Mouse (Mus musculus) hindbrain, embryonic 13.5 days (tissue): Measurements from ENCODE around the gene Erbb4. TPM values are rescaled to one million over a fixed set of nuclear protein-coding genes. Genes with fewer than 3 reads are reported as not detected.
A peak's percentile ranks its signal among the peaks of the same experiment; 100 is the strongest.

Source experiments
- ATAC-seq: fragments of 200-750 bp; cut with Nextera tagmentation; 2 replicates; pipeline ENCODE4 v1.8.0; 2017; ENCODE audit warnings: moderate TSS enrichment; ENCODE audit not compliant: low FRiP score
- H3K27ac ChIP-seq: fragments of 300-500 bp; sonication (generic); 2 replicates; pipeline ENCODE4 v1.5.1; 2015; ENCODE audit warnings: inconsistent platforms, mild to moderate bottlenecking, moderate library complexity
- H3K27me3 ChIP-seq: fragments of 300-500 bp; sonication (generic); 2 replicates; pipeline ENCODE4 v1.6.1; 2015; ENCODE audit warnings: mild to moderate bottlenecking, inconsistent platforms
- H3K36me3 ChIP-seq: fragments of 300-500 bp; sonication (generic); 2 replicates; pipeline ENCODE4 v1.6.1; 2015; ENCODE audit warnings: mild to moderate bottlenecking, inconsistent platforms
- H3K4me1 ChIP-seq: fragments of 300-500 bp; sonication (generic); replicated peaks from 2 replicates; pipeline ENCODE4 v1.6.1; 2015; ENCODE audit warnings: inconsistent platforms
- H3K4me2 ChIP-seq: fragments of 300-500 bp; sonication (generic); 2 replicates; pipeline ENCODE4 v1.6.1; 2015; ENCODE audit warnings: inconsistent platforms, mild to moderate bottlenecking, moderate library complexity
- H3K4me3 ChIP-seq: fragments of 300-500 bp; sonication (generic); 2 replicates; pipeline ENCODE4 v1.5.1; 2015; ENCODE audit warnings: mild to moderate bottlenecking, inconsistent platforms
- H3K9ac ChIP-seq: fragments of 300-500 bp; sonication (generic); 2 replicates; pipeline ENCODE4 v1.6.1; 2015; ENCODE audit warnings: mild to moderate bottlenecking, inconsistent platforms
- H3K9me3 ChIP-seq: fragments of 300-500 bp; sonication (generic); 2 replicates; pipeline ENCODE4 v1.6.1; 2016; ENCODE audit warnings: inconsistent platforms
- WGBS: fragments of 180-500 bp; shearing (Covaris S2); methylation state at CpG from one replicate; pipeline ENCODE4 v1.1.7; 2015; 5-methylcytosine and 5-hydroxymethylcytosine counted together
- polyA plus RNA-seq: library from polyadenylated mRNA; unstranded; fragments of >200 nt; fragmentation: Nextera tagmentation; extraction: Ambion mirVana; gene quantifications from 2 replicates; pipeline ENCODE4 v1.2.1, GENCODE M21; 2015

Gene Erbb4
- 13.7 and 15.3 TPM in 2 replicates for polyA plus RNA-seq

- ATAC-seq = peak; percentile 55
- H3K27me3 ChIP-seq = peaks cover 11% of the 10 kb centered on the region; the same call in 1 of the 2 replicates
- peak within 1 kb of the TSS; percentile 89 for H3K9ac ChIP-seq
- no peaks in the 10 kb centered on the region for H3K9me3 ChIP-seq
- peak within 1 kb of the TSS; percentile 89 for H3K4me2 ChIP-seq
- no peaks in the 10 kb centered on the region for H3K36me3 ChIP-seq
- H3K4me1 ChIP-seq = peaks cover 28% of the 10 kb centered on the region
- peak within 1 kb of the TSS; percentile 78 for H3K4me3 ChIP-seq
- peak within 1 kb of the TSS; percentile 85 for H3K27ac ChIP-seq
- under 1% methylated on average over 61 of the region's 63 CpGs for WGBS
These were observed at the start of gene Erbb4 for GRCm38 (mm10) chr1:69107485-69108158. Erbb4 (minus strand) TSS chr1:69108059.

GRCm38 (mm10) chr1:69157346-69157745 is 49.5 kb upstream of the Erbb4 start:
- 39% methylated on average over 2 of the region's 2 CpGs for WGBS
- no peak overlapping the region for H3K4me3 ChIP-seq
- H3K27me3 ChIP-seq = no peaks in the 10 kb centered on the region
- no peak overlapping the region for H3K4me2 ChIP-seq
- H3K27ac ChIP-seq = no peak overlapping the region
- ATAC-seq = peak; percentile 78
- H3K9ac ChIP-seq = no peak overlapping the region
- no peaks in the 10 kb centered on the region for H3K9me3 ChIP-seq
- H3K4me1 ChIP-seq = no peaks in the 10 kb centered on the region; the same call in 1 of the 2 replicates
- H3K36me3 ChIP-seq = no peaks in the 10 kb centered on the region

GRCm38 (mm10) chr1:69141341-69141740 is 33.5 kb upstream of the Erbb4 start:
- Histone ChIP-seq H3K36me3 (no peaks in the 10 kb centered on the region), H3K27ac (no peak overlapping the region), H3K4me3 (no peak overlapping the region), H3K9me3 (no peaks in the 10 kb centered on the region), H3K4me2 (no peak overlapping the region), H3K9ac (no peak overlapping the region), H3K27me3 (no peaks in the 10 kb centered on the region), H3K4me1 (no peaks in the 10 kb centered on the region)
- no peak for ATAC-seq

- ATAC-seq = no peak
- WGBS = 60% methylated on average over 6 of the region's 6 CpGs
- no peak overlapping the region for H3K27ac ChIP-seq
- no peak overlapping the region for H3K4me2 ChIP-seq
- no peaks in the 10 kb centered on the region for H3K36me3 ChIP-seq
- H3K9ac ChIP-seq = no peak overlapping the region
- H3K9me3 ChIP-seq = no peaks in the 10 kb centered on the region
- H3K27me3 ChIP-seq = no peaks in the 10 kb centered on the region
- no peaks in the 10 kb centered on the region; the same call in 1 of the 2 replicates for H3K4me1 ChIP-seq
- no peak overlapping the region for H3K4me3 ChIP-seq
These were observed 31.6 kb upstream of the Erbb4 start for GRCm38 (mm10) chr1:69139519-69139868.

- Histone ChIP-seq H3K27ac (no peak overlapping the region), H3K36me3 (no peaks in the 10 kb centered on the region), H3K4me2 (no peak overlapping the region), H3K4me1 (no peaks in the 10 kb centered on the region; the same call in 1 of the 2 replicates), H3K4me3 (no peak overlapping the region), H3K9me3 (no peaks in the 10 kb centered on the region), H3K27me3 (no peaks in the 10 kb centered on the region), H3K9ac (no peak overlapping the region)
- ATAC-seq = no peak
- 42% methylated on average over 4 of the region's 4 CpGs for WGBS
These were observed 31.1 kb upstream of the Erbb4 start for GRCm38 (mm10) chr1:69138856-69139518.

- no peaks in the 10 kb centered on the region for H3K4me1 ChIP-seq
- no peak overlapping the region for H3K9ac ChIP-seq
- H3K27ac ChIP-seq = no peak overlapping the region
- 96% methylated on average over 1 of the region's 1 CpGs for WGBS
- no peaks in the 10 kb centered on the region for H3K27me3 ChIP-seq
- no peak overlapping the region for H3K4me3 ChIP-seq
- no peaks in the 10 kb centered on the region for H3K36me3 ChIP-seq
- no peaks in the 10 kb centered on the region for H3K9me3 ChIP-seq
- no peak overlapping the region for H3K4me2 ChIP-seq
- ATAC-seq = no peak
These were observed 16.4 kb upstream of the Erbb4 start for GRCm38 (mm10) chr1:69124147-69124848.

GRCm38 (mm10) chr1:69118249-69118938 is 10.5 kb upstream of the Erbb4 start:
- Histone ChIP-seq H3K27ac (no peak overlapping the region), H3K4me3 (no peak overlapping the region), H3K9me3 (no peaks in the 10 kb centered on the region), H3K4me1 (no peaks in the 10 kb centered on the region), H3K9ac (no peak overlapping the region), H3K36me3 (no peaks in the 10 kb centered on the region), H3K4me2 (no peak overlapping the region), H3K27me3 (no peaks in the 10 kb centered on the region)
- ATAC-seq = no peak
- 84% methylated on average over 4 of the region's 4 CpGs for WGBS

- peak overlapping the region; percentile 85 for H3K27ac ChIP-seq
- peak overlapping the region; percentile 78 for H3K4me3 ChIP-seq
- H3K36me3 ChIP-seq = no peaks in the 10 kb centered on the region
- peak overlapping the region; percentile 89 for H3K4me2 ChIP-seq
- H3K4me1 ChIP-seq = peaks cover 26% of the 10 kb centered on the region
- peak; percentile 67 for ATAC-seq
- no peaks in the 10 kb centered on the region for H3K9me3 ChIP-seq
- WGBS = 4% methylated on average over 20 of the region's 20 CpGs
- peak overlapping the region; percentile 89 for H3K9ac ChIP-seq
- peaks cover 11% of the 10 kb centered on the region; the same call in 1 of the 2 replicates for H3K27me3 ChIP-seq
These were observed 483 bp upstream of the Erbb4 start for GRCm38 (mm10) chr1:69108159-69108925.

- peak overlapping the region; percentile 85 for H3K27ac ChIP-seq
- H3K27me3 ChIP-seq = peaks cover 11% of the 10 kb centered on the region; the same call in 1 of the 2 replicates
- peaks cover 28% of the 10 kb centered on the region for H3K4me1 ChIP-seq
- WGBS = under 1% methylated on average over 34 of the region's 35 CpGs
- peak; percentile 61 for ATAC-seq
- no peaks in the 10 kb centered on the region for H3K9me3 ChIP-seq
- H3K4me2 ChIP-seq = peak overlapping the region; percentile 89
- peak overlapping the region; percentile 78 for H3K4me3 ChIP-seq
- peak overlapping the region; percentile 89 for H3K9ac ChIP-seq
- no peaks in the 10 kb centered on the region for H3K36me3 ChIP-seq
These were observed 860 bp downstream of the Erbb4 start for GRCm38 (mm10) chr1:69106937-69107461.

- ATAC-seq = peak; percentile 19; the same call in 1 of the 2 replicates
- no peaks in the 10 kb centered on the region for H3K36me3 ChIP-seq
- H3K9ac ChIP-seq = peak overlapping the region; percentile 89
- H3K9me3 ChIP-seq = no peaks in the 10 kb centered on the region
- under 1% methylated on average over 24 of the region's 24 CpGs for WGBS
- peak overlapping the region; percentile 89 for H3K4me2 ChIP-seq
- peak overlapping the region; percentile 85 for H3K27ac ChIP-seq
- H3K4me3 ChIP-seq = peak overlapping the region; percentile 78
- H3K4me1 ChIP-seq = peaks cover 28% of the 10 kb centered on the region
- H3K27me3 ChIP-seq = peaks cover 11% of the 10 kb centered on the region; the same call in 1 of the 2 replicates
These were observed 1.5 kb downstream of the Erbb4 start for GRCm38 (mm10) chr1:69106322-69106761.
